Mouse (Mus musculus) stomach, postnatal 0 days (tissue): ENCODE results near the gene Cerk.

ENCODE experiments used
- CTCF ChIP-seq: IDR thresholded peaks from 2 replicates; pipeline ENCODE4 v1.5.1; 2016; ENCODE audit warnings: antibody characterized with exemption, low read depth, mild to moderate bottlenecking, moderate library complexity
- EP300 ChIP-seq: optimal IDR thresholded peaks from 2 replicates; pipeline ENCODE3; 2016; ENCODE audit warnings: antibody characterized with exemption

- TF ChIP-seq CTCF = no peak
- no peak for TF ChIP-seq EP300
These were observed 63.5 kb downstream of the Cerk start for GRCm38 (mm10) chr15:86122261-86122949.
